Mouse (Mus musculus): Measurements from ENCODE around the gene Tnni3k. TPM values are rescaled to one million over a fixed set of nuclear protein-coding genes. Genes with fewer than 3 reads are reported as not detected.

The Tnni3k gene
- total and polyA plus RNA-seq, 3 experiments, result 0.07 TPM; not detected in 2

- no peak overlapping the region for H3K27ac ChIP-seq (ENCODE audit: insufficient read depth, low read depth)
- H3K9ac ChIP-seq (ENCODE audit: insufficient read depth, low read depth), result no peak overlapping the region
- no peaks in the 10 kb centered on the region for H3K9me3 ChIP-seq (replicated peaks; ENCODE audit: low read length)
- H3K27me3 ChIP-seq (replicated peaks), result no peaks in the 10 kb centered on the region
- no peaks in the 10 kb centered on the region for H3K36me3 ChIP-seq (replicated peaks in 1 of 2; ENCODE audit: control insufficient read depth in 1 of 2, insufficient read depth in 1 of 2, low read length in 1 of 2)
- no peak overlapping the region for H3K4me2 ChIP-seq (ENCODE audit: insufficient read depth, low read depth, poor library complexity, severe bottlenecking)
- H3K4me3 ChIP-seq (replicated peaks in 1 of 3; ENCODE audit: low read depth in 2 of 3, low read length in 2 of 3, poor library complexity in 1 of 3), result no peak overlapping the region
- TF ChIP-seq MEF2A (IDR thresholded peaks at IDR 0.05; ENCODE audit: borderline replicate concordance, low read depth, low read length) (no peak), ZNF384 (IDR thresholded peaks at IDR 0.05; ENCODE audit: low read depth, low read length) (no peak), KAT2A (IDR thresholded peaks at IDR 0.05; ENCODE audit: insufficient replicate concordance, low read length) (no peak), RAD21 (IDR thresholded peaks at IDR 0.05; ENCODE audit: low read depth, low read length) (no peak), UBTF (IDR thresholded peaks at IDR 0.05; ENCODE audit: low read depth, low read length) (no peak), MYC (IDR thresholded peaks at IDR 0.05; ENCODE audit: low read depth, low read length) (no peak), CTCF (conservative IDR thresholded peaks at IDR 0.05 in 1 of 2, IDR thresholded peaks at IDR 0.05 in 1 of 2; ENCODE audit: low read depth in 2 of 2, low read length in 2 of 2) (no peak), POLR2AphosphoS2 (IDR thresholded peaks at IDR 0.05; ENCODE audit: low read depth, low read length) (no peak), CHD2 (IDR thresholded peaks at IDR 0.05; ENCODE audit: low read length) (no peak), E2F4 (IDR thresholded peaks at IDR 0.05; ENCODE audit: insufficient replicate concordance, low read depth, low read length) (no peak), ELF1 (IDR thresholded peaks at IDR 0.05; ENCODE audit: low read depth, low read length) (no peak), IRF4 (IDR thresholded peaks at IDR 0.05; ENCODE audit: low read depth, low read length) (no peak), SMC3 (IDR thresholded peaks at IDR 0.05; ENCODE audit: low read depth, low read length) (no peak), TBP (conservative IDR thresholded peaks at IDR 0.05; ENCODE audit: low read depth, low read length) (no peak), RCOR1 (conservative IDR thresholded peaks at IDR 0.05; ENCODE audit: low read depth, low read length) (no peak), SIN3A (IDR thresholded peaks at IDR 0.05; ENCODE audit: low read length) (no peak), USF1 (IDR thresholded peaks at IDR 0.05; ENCODE audit: low read depth, low read length) (no peak)
- in situ Hi-C loops (cut with MboI; ENCODE audit: low pct_ligation_motif_present, low pct_unique_long_range_greater_than_20kb, low sequenced_read_pairs) (loop anchor here (25.0 kb wide), 2 partner anchors 231 to 469 kb away; partner anchors contain the start of gene Erich3), dilution Hi-C loops (cut with MboI; ENCODE audit: extremely low pct_ligation_motif_present, extremely low pct_unique_long_range_greater_than_20kb, low sequenced_read_pairs) (no loop called here)
- no peak for DNase-seq (ENCODE audit: extremely low read depth)
- peaks cover 0 to 5% of the 10 kb centered on the region in 2 experiments; a peak in 1 of 4 replicates for H3K4me1 ChIP-seq (ENCODE audit: control insufficient read depth in 1 of 2, insufficient read depth in 2 of 2)
- no peaks in the 10 kb centered on the region for H3K79me2 ChIP-seq (replicated peaks; ENCODE audit: control insufficient read depth, extremely low read depth, insufficient read depth, poor library complexity, severe bottlenecking)
Measured at GRCm38 (mm10) chr3:154893225-154893624, 162.0 kb downstream of the Tnni3k start.

- no peaks in the 10 kb centered on the region for H3K79me2 ChIP-seq (replicated peaks; ENCODE audit: control insufficient read depth, extremely low read depth, insufficient read depth, poor library complexity, severe bottlenecking)
- no peak overlapping the region for H3K27ac ChIP-seq (ENCODE audit: insufficient read depth, low read depth)
- dilution Hi-C loops (cut with MboI; ENCODE audit: extremely low pct_ligation_motif_present, extremely low pct_unique_long_range_greater_than_20kb, low sequenced_read_pairs) (no loop called here), in situ Hi-C loops (cut with MboI; ENCODE audit: low pct_ligation_motif_present, low pct_unique_long_range_greater_than_20kb, low sequenced_read_pairs) (loop anchor here (25.0 kb wide), 2 partner anchors 223 to 477 kb away; partner anchors contain the start of gene Erich3)
- H3K9me3 ChIP-seq (replicated peaks; ENCODE audit: low read length), result no peaks in the 10 kb centered on the region
- peaks cover 0 to 44% of the 10 kb centered on the region in 2 experiments; a peak in 2 of 4 replicates for H3K4me1 ChIP-seq (ENCODE audit: control insufficient read depth in 1 of 2, insufficient read depth in 2 of 2)
- no peak for DNase-seq (ENCODE audit: extremely low read depth)
- no peaks in the 10 kb centered on the region for H3K36me3 ChIP-seq (replicated peaks in 1 of 2; ENCODE audit: control insufficient read depth in 1 of 2, insufficient read depth in 1 of 2, low read length in 1 of 2)
- no peaks in the 10 kb centered on the region for H3K27me3 ChIP-seq (replicated peaks)
- TF ChIP-seq JUN (IDR thresholded peaks at IDR 0.05; ENCODE audit: insufficient read depth, low read depth, low read length) (no peak), EP300 (IDR thresholded peaks at IDR 0.05; ENCODE audit: low read length) (no peak), MXI1 (IDR thresholded peaks at IDR 0.05; ENCODE audit: low read depth, low read length) (no peak), ZC3H11A (IDR thresholded peaks at IDR 0.05; ENCODE audit: low read depth, low read length) (no peak), TCF12 (IDR thresholded peaks at IDR 0.05; ENCODE audit: low read depth, low read length) (no peak), MAFK (IDR thresholded peaks at IDR 0.05; ENCODE audit: insufficient replicate concordance, low read length) (no peak), BHLHE40 (IDR thresholded peaks at IDR 0.05; ENCODE audit: low read depth, low read length) (no peak), ZNF384 (IDR thresholded peaks at IDR 0.05; ENCODE audit: low read depth, low read length) (no peak), KAT2A (IDR thresholded peaks at IDR 0.05; ENCODE audit: insufficient replicate concordance, low read length) (no peak), USF2 (conservative IDR thresholded peaks at IDR 0.05; ENCODE audit: low read depth, low read length) (no peak), POLR2A (IDR thresholded peaks at IDR 0.05; ENCODE audit: low read depth, low read length) (no peak), ETS1 (conservative IDR thresholded peaks at IDR 0.05; ENCODE audit: low read depth, low read length) (no peak), SMC3 (IDR thresholded peaks at IDR 0.05; ENCODE audit: low read depth, low read length) (no peak), TBP (conservative IDR thresholded peaks at IDR 0.05; ENCODE audit: low read depth, low read length) (no peak), NRF1 (IDR thresholded peaks at IDR 0.05; ENCODE audit: low read depth, low read length) (no peak), RCOR1 (conservative IDR thresholded peaks at IDR 0.05; ENCODE audit: low read depth, low read length) (no peak)
- H3K4me2 ChIP-seq (ENCODE audit: insufficient read depth, low read depth, poor library complexity, severe bottlenecking), result no peak overlapping the region
- no peak overlapping the region for H3K9ac ChIP-seq (ENCODE audit: insufficient read depth, low read depth)
- H3K4me3 ChIP-seq (replicated peaks in 1 of 3; ENCODE audit: low read depth in 2 of 3, low read length in 2 of 3, poor library complexity in 1 of 3), result no peak overlapping the region
Measured at GRCm38 (mm10) chr3:154885452-154885851, 169.8 kb downstream of the Tnni3k start.
